Mouse (Mus musculus) hindbrain, embryonic 10.5 days (tissue): ENCODE results near the gene Olfr424. TPM values are rescaled to one million over a fixed set of nuclear protein-coding genes. Genes with fewer than 3 reads are reported as not detected.

Source experiments
- DNase-seq: peaks from one replicate; pipeline ENCODE4 v3.0.0-alpha.2; 2017; ENCODE audit warnings: low spot score
- H3K27ac ChIP-seq: fragments of 300-500 bp; sonication (generic); 2 replicates; pipeline ENCODE4 v1.5.1; 2016; ENCODE audit warnings: mild to moderate bottlenecking, moderate library complexity
- H3K27me3 ChIP-seq: fragments of 300-500 bp; sonication (generic); 2 replicates; pipeline ENCODE4 v1.6.1; 2016; ENCODE audit warnings: mild to moderate bottlenecking; ENCODE audit not compliant: poor library complexity, insufficient read depth, severe bottlenecking
- H3K36me3 ChIP-seq: fragments of 300-500 bp; sonication (generic); 2 replicates; pipeline ENCODE4 v1.6.1; 2016; ENCODE audit warnings: mild to moderate bottlenecking, moderate library complexity
- H3K4me1 ChIP-seq: fragments of 300-500 bp; sonication (generic); replicated peaks from 2 replicates; pipeline ENCODE4 v1.6.1; 2016; ENCODE audit warnings: mild to moderate bottlenecking
- H3K4me3 ChIP-seq: fragments of 300-500 bp; sonication (generic); 2 replicates; pipeline ENCODE4 v1.5.1; 2016; ENCODE audit warnings: mild to moderate bottlenecking, moderate library complexity
- H3K9me3 ChIP-seq: fragments of 300-500 bp; sonication (generic); 2 replicates; pipeline ENCODE4 v1.6.1; 2016; ENCODE audit warnings: mild to moderate bottlenecking, moderate library complexity
- WGBS: fragments of 180-500 bp; shearing (Covaris S2); methylation state at CpG from one replicate; pipeline ENCODE4 v1.1.7; 2016; 5-methylcytosine and 5-hydroxymethylcytosine counted together
- polyA plus RNA-seq: library from polyadenylated mRNA; unstranded; fragments of >200 nt; fragmentation: Nextera tagmentation; extraction: Ambion mirVana; gene quantifications from 2 replicates; pipeline ENCODE4 v1.2.1, GENCODE M21; 2016

Gene Olfr424
- polyA plus RNA-seq, 1 experiment from 2014 or later = not detected

GRCm38 (mm10) chr1:174170706-174171501 lies 39.6 kb downstream of the Olfr424 start:
- Histone ChIP-seq H3K27me3 (no peaks in the 10 kb centered on the region), H3K4me3 (no peak overlapping the region), H3K27ac (no peak overlapping the region), H3K4me1 (peaks cover 6% of the 10 kb centered on the region; the same call in 1 of the 2 replicates), H3K9me3 (no peaks in the 10 kb centered on the region), H3K36me3 (no peaks in the 10 kb centered on the region)
- no peak for DNase-seq
- WGBS = 88% methylated on average over 5 of the region's 5 CpGs

GRCm38 (mm10) chr1:174171537-174171936 lies 40.2 kb downstream of the Olfr424 start:
- no peaks in the 10 kb centered on the region for H3K27me3 ChIP-seq
- H3K4me3 ChIP-seq = no peak overlapping the region
- peaks cover 6% of the 10 kb centered on the region; the same call in 1 of the 2 replicates for H3K4me1 ChIP-seq
- no peaks in the 10 kb centered on the region for H3K9me3 ChIP-seq
- no peak for DNase-seq
- WGBS = 65% methylated on average over 2 of the region's 2 CpGs
- H3K36me3 ChIP-seq = no peaks in the 10 kb centered on the region
- H3K27ac ChIP-seq = no peak overlapping the region

GRCm38 (mm10) chr1:174172605-174173004 lies 41.3 kb downstream of the Olfr424 start, which contains the start of gene Spta1:
Gene Spta1 (plus strand): TSS chr1:174172776.
- H3K4me1 ChIP-seq = peaks cover 6% of the 10 kb centered on the region; the same call in 1 of the 2 replicates
- H3K36me3 ChIP-seq = no peaks in the 10 kb centered on the region
- no peaks in the 10 kb centered on the region for H3K9me3 ChIP-seq
- 28% methylated on average over 3 of the region's 3 CpGs for WGBS
- no peaks in the 10 kb centered on the region for H3K27me3 ChIP-seq
- peak within 1 kb of the TSS; percentile 13; the same call in 1 of the 2 replicates for H3K27ac ChIP-seq
- H3K4me3 ChIP-seq = no peak within 1 kb of the TSS
- DNase-seq = peak; percentile 21

Other genes starting within 250 kb of the Olfr424 start
- 0.24 TPM in 1 of 2 replicates, not detected in the other for gene Ifi211, start 218.5 kb upstream of the Olfr424 start, polyA plus RNA-seq
- gene Mndal, start 189.0 kb upstream of the Olfr424 start, polyA plus RNA-seq = 0.26 TPM in 1 of 2 replicates, not detected in the other
- gene Ifi203, start 188.8 kb upstream of the Olfr424 start, polyA plus RNA-seq = not detected in 2 replicates
- not detected in 2 replicates for gene Ifi202b, start 148.8 kb upstream of the Olfr424 start, polyA plus RNA-seq
- gene Ifi205, start 99.7 kb upstream of the Olfr424 start, polyA plus RNA-seq = 0.16 TPM in 1 of 2 replicates, not detected in the other
- gene Olfr433, start 90.8 kb upstream of the Olfr424 start, polyA plus RNA-seq = not detected in 2 replicates
- gene Olfr432, start 82.3 kb upstream of the Olfr424 start, polyA plus RNA-seq = not detected in 2 replicates
- gene Olfr430, start 64.9 kb upstream of the Olfr424 start, polyA plus RNA-seq = not detected in 2 replicates
- not detected in 2 replicates for gene Olfr429, start 47.2 kb upstream of the Olfr424 start, polyA plus RNA-seq
- not detected in 2 replicates for gene Olfr427, start 34.6 kb upstream of the Olfr424 start, polyA plus RNA-seq
- not detected in 2 replicates for gene Olfr231, start 10.4 kb upstream of the Olfr424 start, polyA plus RNA-seq
- not detected in 2 replicates for gene Olfr420, start 24.1 kb downstream of the Olfr424 start, polyA plus RNA-seq
- gene Spta1, start 41.3 kb downstream of the Olfr424 start, polyA plus RNA-seq = 0.78 and 1.5 TPM in 2 replicates
- not detected in 2 replicates for gene Olfr419, start 120.5 kb downstream of the Olfr424 start, polyA plus RNA-seq
- gene Mptx1, start 199.0 kb downstream of the Olfr424 start, polyA plus RNA-seq = not detected in 2 replicates
- not detected in 2 replicates for gene Olfr417, start 233.6 kb downstream of the Olfr424 start, polyA plus RNA-seq